Mouse (Mus musculus): Measurements from ENCODE around the gene Slc7a9.
A peak's percentile ranks its signal among the peaks of the same experiment; 100 is the strongest.

The Slc7a9 gene

DNA sequence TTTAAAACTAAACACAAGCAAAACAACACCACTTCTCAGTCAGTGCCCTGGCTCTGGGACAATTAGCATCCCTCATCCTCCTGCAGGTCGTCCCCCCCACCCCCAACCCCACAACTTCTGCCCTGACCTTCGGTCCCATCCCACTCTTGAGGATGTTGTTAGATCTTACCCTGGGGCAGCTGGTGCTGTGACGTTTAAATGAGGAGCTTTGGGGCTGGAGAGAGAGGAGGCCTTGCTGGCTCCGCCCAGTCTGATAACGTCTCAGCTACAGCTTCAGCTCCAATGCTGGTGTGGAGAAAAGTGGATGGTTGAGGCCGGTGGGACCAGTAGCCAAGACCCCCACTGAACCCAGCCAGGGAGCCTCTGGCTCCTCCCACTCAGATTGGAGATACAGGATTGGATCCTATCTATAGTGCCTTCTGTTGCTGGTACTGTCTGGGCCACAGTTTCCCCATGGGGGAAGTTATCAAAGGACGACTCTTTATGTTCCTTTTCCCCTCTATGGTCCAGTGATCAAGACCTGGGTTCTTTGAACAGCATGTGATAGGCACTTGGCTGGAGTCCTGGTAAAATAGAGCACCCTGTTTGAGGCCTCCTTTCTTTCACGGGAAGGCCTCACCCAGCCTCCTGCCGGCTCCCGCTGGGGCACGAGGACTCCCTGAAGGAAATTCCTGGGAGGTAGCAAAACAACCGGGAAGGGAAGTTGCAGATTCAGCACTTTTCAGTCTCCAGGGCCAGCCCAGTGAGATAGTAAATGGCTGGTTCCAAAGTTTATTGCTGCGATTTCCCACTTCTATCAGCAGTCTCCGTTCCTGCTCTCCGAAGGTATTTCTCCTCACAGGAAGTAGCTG is at the start of gene Slc7a9:
Gene Slc7a9 (plus strand): TSS at position 801 of the 851 bp plus-strand sequence.
- DNase-seq: no peak

DNA sequence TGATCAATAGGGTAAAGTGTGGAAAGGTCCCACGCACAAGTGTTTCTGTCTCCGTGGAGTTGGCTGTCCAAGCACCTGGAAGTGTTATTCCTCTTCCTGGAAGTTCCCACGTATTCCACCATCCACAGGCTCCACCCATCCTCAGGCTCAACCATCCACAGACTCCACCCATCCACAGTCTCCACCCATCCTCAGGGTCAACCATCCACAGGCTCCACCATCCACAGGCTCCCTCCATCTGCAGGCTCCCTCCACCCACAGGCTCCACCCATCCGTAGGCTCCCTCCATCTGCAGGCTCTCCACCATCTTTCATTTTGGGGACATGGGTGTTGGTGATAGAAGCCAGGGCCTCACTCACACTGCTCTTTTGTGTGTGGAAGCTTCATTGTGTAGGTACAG is 47.4 kb upstream of the Slc7a9 start:
- no peak for DNase-seq

DNA sequence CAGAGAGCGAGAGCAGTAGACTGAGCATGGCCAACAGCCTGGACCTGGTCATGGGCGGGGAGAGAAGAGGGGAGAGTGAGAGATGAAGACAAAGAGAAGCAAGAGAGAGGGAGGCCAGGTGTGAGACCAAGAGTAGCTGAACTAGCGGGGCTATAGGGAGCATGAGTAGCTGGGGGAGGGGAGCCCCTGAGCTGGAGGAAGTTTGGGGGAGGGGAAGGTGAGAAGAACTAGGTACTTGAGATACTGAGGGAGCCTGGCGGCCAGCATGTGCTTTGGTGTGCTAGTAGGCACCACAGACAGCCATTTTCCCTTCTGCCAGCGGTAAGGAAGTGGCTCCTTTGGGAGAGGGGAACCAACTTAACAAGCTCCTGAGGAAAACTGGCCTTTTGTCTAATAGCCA is 33.4 kb upstream of the Slc7a9 start:
- peak; percentile 36 to 65 for DNase-seq

DNA sequence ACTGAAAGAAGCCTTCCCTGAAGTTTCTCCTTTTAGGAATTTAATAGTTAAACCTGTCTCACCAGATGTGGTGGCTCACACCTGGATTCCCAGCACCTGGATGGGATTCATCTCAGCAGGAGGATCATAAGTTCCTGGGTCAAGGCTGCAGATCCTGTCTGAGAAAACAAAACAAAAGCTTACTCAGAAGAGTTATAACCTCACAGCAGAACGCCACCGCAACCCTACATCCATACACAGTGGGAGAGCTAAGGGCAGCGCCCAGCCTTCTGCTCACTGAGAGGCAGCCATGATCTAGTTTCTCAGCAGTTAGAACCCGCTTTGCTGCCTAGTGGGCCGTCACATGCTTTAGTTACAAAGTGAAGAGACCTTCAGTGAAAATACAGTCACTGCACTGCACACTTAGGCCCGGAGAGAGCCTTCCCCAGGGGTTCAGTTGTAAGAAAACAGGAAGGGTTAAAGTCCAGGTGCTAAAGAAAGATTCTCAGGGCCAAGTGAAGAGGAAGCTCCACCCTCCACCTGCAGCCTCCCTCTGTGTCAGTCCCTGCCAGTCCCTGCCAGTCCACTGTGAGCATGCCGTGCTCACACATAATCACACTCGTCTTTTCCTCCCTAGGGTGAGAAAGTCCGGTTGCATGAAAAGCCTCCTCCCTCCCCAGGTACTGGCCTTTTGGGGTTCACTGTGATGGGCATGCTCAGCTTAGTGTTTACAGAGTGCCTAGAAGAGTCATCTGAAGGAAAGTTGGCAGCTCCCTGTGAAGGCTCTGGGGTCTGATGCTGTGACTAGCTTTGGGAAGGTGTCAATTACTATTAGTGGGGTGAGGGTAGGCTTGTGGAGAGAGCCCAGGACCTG is 32.6 kb upstream of the Slc7a9 start:
- DNase-seq: no peak

DNA sequence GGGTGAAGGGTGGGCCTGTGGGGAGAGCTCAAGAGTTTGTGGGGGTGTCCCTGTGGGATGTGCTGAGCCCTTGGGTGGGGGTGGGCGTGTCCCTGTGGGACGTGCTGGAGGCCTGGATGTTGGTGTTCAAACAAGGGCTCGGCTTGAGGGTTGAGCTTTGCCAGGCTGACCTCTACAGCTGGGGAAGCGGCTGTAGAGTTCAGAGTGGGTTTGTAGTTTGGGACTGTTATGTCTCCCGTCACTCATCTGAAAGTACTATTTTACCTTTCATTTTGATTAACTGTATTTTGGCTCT is 32.0 kb upstream of the Slc7a9 start:
- no peak for DNase-seq

DNA sequence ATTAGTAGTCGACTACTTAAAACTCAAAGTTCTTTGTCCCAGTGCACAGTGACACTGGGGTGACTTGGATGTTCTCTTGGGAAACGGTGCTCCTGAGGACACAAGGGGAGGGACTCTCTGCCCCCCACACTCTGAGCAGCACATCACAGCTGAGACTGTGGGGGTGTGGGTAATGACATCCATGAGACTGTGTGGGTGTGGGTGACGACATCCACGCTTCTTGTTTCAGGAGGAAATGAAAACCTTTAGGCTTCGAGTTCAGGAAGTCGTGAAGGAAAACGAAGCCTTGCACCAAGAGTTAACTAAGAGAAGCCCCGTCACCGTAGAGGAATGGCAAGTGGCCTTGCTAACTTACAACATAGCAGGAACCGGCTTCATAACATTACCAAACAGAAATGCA is 25.5 kb upstream of the Slc7a9 start:
- DNase-seq: no peak

DNA sequence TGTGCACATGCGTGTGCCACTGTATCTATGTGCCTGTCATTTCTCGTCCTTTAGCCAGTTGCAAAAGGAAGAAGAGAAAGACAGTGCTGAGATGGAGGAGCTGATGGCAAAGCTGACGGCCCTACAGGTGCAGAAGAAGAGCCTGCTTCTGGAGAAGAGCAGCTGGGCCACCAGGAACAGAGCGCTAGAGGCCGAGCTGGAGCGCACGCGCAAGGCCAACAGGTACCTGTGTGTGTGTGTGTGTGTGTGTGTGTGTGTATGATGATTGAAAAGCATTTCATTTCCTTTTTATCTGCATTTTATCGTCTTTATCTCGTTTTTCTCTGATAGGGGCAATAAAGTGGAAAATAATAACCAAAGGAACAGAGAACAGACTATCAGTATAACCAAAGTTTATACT is 20.4 kb upstream of the Slc7a9 start:
- no peak for DNase-seq

DNA sequence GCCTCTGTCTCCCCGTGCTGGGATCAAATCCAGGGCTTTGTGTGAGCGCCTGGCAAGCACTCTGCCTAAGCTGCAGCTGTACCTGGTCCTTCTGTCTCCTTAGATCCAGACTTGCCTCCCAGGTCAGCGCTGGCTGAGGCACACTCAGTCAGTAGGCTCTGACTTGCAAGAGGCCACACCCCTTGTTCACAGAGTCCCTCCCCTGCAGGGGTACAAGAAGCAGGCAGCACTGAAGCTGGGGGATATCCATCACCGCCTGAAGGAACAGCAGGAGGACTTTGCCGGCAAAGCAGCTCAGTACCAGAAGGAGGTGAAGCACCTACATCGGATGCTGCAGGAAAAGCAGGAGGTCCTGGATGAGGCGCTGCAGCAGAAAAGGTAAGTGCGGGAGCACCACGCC is 13.3 kb upstream of the Slc7a9 start:
- no peak for DNase-seq

DNA sequence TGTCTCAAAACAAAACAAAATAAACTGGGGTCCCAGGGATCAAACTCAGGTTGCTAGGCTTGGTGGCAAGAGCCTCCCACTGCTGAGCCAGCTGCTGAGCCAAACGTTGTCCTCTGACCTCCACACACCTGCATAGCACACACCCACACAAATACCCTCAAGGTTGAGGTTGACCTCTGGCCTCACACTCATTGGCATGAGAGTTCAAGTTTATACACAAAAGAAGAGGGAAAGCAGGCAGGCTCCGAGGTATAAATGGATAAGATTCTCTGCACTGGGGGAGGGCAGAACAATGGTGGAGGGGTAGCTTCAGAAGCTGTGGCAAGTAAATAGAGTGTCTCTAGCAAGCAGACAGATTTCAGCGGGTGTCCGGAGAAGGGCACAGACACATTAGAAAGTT is 1.1 kb upstream of the Slc7a9 start:
- DNase-seq: no peak

DNA sequence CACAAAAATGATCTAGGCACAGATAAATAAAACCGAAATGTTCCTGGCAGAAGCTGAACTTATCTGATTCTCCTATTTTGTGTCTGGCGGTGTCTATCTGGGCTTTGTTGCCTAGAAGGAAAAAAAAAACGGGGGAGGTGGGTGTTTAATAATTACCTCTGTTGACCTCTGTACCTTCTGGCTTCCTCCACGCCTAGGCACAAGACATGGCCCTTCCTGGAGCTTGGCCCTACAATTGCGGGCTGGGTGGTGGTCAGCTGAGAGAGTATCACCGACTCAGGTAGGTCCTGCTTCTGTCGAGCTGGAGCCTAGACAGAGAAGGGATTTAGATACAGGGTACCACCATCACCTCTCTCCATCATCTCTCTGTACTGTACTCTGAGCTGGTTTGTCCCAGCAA is 271 bp downstream of the Slc7a9 start:
- DNase-seq: no peak

DNA sequence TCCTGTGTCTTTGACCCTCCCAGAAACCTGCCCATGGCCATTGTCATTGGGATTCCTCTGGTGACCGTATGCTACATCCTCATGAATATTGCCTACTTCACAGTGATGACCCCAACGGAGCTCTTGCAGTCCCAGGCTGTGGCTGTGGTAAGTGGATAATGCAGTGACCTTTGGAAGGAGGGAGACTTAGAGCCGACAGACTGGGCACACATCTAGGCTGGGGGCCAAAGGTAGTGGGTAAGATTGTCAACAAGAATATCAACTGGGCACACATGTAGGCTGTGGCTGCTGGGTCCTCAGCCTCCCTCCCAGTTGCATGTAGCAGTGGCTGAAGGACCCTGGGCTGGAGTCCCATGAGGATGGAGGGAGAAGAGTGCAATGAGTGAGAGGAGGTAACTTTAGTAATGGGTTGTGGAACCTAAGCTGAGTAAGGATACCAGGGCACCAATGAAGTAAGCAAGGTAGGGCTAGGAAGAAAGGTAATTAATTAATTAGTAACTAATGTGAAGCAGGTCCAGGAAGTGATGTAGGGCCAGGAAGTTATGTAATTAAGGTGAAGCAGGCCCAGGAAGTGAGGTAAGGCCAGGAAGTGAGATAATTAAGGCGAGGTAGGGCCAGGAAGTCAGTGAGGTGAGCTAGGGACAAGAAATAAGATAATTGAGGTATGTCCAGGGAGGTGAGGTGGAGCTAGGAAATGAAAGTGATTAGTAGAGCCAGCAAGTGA is 7.7 kb downstream of the Slc7a9 start:
- DNase-seq: no peak

DNA sequence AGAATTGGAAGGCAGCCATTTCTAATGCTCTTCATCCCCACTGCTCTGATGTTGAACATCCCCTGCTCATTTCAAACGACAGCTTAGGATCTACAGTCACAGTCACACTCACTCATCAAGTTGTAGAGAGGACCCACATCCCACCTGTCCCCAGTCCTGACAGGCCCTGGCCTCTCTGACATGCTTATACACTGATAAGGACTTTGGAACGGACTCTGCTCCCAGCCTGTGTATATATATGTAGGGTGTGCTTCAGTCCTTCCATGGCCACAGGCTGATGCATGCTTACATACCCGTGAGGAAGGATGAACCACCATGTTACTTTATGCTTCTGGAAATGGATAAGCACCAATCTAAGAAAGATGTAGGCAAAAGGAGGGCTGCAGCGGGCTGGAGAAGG is 12.4 kb downstream of the Slc7a9 start:
- no peak for DNase-seq

DNA sequence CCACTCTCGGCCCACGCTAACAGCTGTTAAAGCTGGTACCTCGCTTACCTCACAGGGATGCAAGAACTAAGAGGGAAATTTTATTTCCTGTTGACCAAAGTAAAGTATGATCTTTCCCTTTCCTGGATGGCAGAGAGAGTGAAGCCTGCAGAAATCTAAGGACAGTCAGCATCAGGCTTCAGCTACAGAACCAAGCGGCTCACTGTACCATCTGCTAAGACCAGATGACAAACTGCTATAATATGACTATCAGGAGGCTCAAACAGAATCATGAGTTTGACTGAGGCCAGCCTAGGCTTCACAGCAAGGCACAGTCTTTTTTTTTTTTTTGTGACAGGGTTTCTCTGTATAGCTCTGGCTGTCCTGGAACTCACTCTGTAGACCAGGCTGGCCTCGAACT is 16.4 kb downstream of the Slc7a9 start:
- DNase-seq: no peak

DNA sequence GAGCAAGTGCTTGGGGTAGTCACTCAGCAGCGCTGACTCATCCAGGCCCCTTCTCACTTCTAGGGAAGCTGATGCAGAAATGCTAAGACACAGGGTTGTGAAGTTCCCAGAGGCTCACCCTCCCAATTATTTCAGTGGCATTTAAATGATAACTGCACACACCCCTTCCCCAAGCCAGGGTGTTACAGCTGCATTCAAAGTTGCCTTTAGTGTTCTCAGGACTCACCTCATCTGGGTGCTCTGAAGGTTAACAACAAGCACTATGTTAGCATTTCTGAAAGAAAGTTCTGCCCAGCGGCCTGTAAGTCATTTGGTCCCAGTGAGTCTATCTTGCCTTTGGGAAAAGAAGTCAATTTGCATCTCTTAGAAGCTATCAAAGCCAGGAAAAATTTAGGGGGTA is 19.3 kb downstream of the Slc7a9 start:
- DNase-seq: no peak

DNA sequence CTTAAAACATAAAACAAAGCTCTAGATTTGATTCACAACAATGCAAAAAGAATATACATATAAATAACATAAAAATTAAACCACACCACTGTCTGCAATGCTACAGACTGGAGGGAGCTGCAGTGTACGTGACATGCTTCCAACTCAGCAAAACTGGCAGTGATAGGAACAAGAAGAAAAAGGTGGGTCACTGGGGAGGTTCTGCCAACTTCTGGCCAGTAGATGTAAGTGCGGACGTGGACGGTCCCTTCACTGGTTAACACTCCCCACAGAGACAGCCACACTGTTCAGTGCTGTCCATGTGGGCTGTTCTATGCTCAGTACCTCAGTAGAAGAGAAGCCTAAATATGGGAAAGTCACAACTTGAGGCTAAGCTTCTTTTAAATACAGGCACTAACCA is 22.2 kb downstream of the Slc7a9 start:
- no peak for DNase-seq

DNA sequence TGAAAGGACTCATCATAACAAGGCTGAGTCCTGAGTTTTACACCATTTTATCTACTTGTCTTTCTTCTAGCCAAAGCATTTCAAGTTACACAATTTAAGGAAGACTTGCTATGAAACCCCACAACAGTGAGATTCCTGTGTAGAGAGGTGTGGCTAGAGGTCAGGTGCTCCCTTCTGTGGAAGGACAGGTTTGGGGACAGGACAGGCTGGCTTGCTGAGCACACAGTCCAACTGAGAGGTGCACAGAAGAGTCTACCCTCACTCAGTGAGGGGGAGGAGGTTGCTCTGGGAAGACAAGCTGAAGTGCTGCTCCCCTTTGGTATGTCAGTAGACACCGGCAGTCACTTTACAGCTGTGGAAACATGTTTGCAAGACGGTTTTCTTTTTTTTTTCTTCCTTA is 27.9 kb downstream of the Slc7a9 start:
- no peak for DNase-seq

DNA sequence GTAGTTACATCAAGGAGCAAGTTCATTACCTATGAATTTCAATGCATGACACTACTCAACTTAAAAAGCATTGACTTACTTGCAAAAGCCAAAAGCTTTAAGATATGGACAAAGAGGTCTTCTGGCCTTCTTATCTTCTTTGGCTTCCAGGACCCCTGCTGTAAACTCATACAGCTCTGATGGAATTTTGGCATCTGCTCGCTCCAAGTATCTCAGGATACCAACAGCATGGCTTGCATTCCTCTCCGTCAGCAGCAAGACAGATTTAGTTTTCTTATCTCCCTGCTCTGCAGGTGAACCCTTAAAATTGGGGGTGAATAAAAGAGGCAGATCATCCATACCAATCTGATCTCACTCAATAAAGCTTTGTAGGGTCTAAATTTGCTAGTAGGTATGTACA is 36.5 kb downstream of the Slc7a9 start:
- DNase-seq: no peak

DNA sequence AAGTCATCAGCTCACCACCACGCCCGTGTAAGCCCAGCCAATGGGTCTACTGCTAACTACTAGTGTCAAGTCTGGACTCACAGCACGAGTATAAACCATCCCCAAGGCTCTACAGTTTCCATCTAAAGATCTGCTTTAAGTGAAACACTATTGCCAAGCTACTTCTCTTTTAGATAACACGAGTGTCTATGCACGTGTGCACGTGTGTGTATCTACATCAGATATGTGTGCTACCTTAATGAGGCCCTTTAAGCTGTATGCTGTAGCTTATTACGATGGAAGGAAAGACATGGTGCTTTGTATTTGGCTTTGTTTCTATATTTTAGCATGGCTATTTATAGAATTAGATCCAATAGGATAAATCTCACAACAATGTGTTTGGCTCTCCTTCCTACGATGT is 38.0 kb downstream of the Slc7a9 start:
- DNase-seq: no peak

DNA sequence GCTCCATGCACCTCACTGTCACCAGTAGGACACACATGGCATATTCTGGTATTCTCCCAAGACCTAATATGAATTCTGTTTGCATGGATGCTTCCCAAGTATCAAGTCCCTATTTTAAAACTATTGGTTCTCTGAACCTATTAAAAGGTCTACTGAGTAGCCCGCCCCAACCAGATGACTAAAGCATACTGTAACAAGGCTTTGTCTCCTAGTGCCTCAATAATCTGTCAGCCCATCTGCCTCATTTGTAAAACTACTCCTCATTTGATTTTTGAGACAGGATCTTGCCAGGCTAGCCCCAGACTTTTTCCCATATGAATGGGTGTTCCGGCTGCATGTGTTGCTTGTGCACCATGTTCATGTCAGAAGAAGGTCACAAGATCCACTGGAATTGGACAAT is 41.6 kb downstream of the Slc7a9 start:
- no peak for DNase-seq

DNA sequence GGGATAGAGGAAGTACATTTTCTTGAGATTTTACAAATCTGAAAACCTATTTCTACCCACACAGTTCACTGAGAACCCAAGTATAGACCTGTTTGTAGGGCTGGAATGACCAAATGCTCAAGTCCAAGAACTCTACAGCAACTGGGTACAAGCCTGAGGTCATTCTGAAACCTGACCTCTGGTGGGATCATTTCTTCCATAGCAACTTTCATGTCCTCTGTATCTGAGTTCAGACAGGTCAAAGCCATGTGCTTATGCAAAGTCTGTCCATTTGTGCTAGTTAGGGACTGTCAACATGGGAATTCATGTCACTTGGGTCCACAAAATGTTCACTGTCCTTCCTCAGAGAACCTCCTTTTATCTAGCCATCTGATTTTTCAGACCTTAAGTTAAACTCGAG is 42.4 kb downstream of the Slc7a9 start:
- DNase-seq: no peak

DNA sequence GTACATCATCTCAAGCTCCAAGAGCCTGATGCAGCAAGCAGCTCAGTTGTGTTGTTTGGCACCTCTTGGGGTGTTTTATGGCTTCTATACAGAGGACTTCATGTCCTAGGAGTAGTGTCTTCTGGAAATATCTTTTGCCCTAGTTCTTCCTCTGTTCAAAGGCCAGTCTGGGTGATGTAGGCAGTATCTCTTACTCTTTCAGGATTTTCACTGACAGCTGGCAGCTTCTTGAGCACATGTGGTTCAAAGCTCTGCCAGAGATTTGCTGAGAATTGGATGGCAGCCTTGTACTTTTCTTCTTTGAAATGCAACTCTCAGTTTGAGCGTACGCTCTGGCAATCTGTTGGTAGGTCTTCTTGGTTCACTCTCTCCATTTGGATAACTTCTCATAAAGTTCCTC is 48.9 kb downstream of the Slc7a9 start:
- no peak for DNase-seq

DNA sequence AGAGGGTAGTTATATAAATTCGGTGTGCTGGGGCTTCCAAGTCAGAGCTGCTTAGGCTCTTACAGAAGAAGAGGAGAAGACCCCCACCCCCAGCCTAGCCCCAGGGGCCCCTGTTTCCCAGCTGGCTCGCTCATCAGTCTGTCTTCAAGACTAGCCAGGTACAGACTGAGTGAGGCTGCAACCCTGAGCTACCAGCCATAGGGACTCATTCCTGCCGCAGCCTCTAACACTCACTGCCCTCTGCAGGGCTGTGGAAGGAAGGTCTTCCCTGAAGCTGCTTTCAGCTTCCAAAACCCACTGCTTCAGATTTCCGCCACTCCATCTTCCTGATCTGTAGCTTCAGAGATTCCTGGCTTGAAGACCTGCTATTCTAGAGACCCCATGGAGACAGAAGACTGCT is 53.4 kb downstream of the Slc7a9 start:
- DNase-seq: no peak

All from thymus, postnatal 36 days (tissue).